Mouse (Mus musculus): Measurements from ENCODE around the gene Cep131.
A peak's percentile ranks its signal among the peaks of the same experiment; 100 is the strongest.

Gene Cep131

GRCm38 (mm10) chr11:120086702-120087152 lies at the start of gene Cep131:
TSS of gene Cep131 (minus strand) at chr11:120086827.
- peak; percentile 98 for DNase-seq (ENCODE audit: inconsistent ontology term)

GRCm38 (mm10) chr11:120136195-120136594 lies 49.6 kb upstream of the Cep131 start:
- DNase-seq (ENCODE audit: inconsistent ontology term), result no peak

GRCm38 (mm10) chr11:120134847-120135530 lies 48.4 kb upstream of the Cep131 start:
- no peak for DNase-seq (ENCODE audit: inconsistent ontology term)

GRCm38 (mm10) chr11:120134148-120134547 lies 47.5 kb upstream of the Cep131 start:
- DNase-seq (ENCODE audit: inconsistent ontology term), result no peak

DNA sequence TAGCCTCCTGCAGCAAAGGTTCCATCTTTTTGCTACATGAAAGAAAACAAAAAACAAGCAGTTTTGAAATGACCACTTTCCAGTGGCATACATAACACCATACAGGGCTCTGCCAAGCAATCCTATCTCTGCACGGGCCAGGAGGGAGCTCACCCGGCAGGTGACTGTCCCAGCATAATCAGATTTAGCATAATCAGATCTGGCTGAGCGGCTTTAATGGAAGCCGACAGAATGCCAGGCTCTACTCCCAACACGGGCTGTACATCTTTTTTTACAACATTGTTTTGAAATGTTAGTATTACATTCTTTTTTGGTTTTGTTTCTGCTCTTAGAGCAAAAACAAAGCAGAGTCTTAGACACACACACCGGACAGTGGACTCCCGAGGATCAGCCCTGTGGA lies 42.7 kb upstream of the Cep131 start:
- DNase-seq (ENCODE audit: inconsistent ontology term), result no peak

DNA sequence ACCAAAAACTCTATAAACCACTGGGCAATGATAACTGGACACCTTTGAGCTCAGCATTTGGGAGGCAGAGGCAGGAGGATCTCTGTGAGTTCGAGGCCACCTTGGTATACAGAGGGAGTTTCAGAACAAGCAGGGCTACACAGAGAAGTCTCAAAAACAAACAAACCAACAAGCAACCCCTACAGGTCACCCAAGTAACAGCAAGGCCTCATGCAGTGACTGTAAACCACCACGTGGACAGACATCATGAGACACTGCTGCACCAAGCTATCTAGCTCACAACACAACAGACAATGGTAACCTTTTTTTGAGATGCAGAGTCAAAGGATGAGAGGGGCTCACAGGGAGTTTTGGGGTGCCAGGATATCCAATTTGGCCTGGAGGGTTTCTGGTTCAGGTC lies 40.2 kb upstream of the Cep131 start:
- DNase-seq (ENCODE audit: inconsistent ontology term), result no peak

- peak; percentile 84 for DNase-seq (ENCODE audit: inconsistent ontology term)
Measured at GRCm38 (mm10) chr11:120122126-120122525, 35.5 kb upstream of the Cep131 start.

- DNase-seq (ENCODE audit: inconsistent ontology term), result peak; percentile 53
Measured at GRCm38 (mm10) chr11:120120642-120121420, 34.2 kb upstream of the Cep131 start.

- DNase-seq (ENCODE audit: inconsistent ontology term), result no peak
Measured at GRCm38 (mm10) chr11:120119936-120120541, 33.4 kb upstream of the Cep131 start.

- no peak for DNase-seq (ENCODE audit: inconsistent ontology term)
Measured at GRCm38 (mm10) chr11:120119108-120119507, 32.5 kb upstream of the Cep131 start.

DNA sequence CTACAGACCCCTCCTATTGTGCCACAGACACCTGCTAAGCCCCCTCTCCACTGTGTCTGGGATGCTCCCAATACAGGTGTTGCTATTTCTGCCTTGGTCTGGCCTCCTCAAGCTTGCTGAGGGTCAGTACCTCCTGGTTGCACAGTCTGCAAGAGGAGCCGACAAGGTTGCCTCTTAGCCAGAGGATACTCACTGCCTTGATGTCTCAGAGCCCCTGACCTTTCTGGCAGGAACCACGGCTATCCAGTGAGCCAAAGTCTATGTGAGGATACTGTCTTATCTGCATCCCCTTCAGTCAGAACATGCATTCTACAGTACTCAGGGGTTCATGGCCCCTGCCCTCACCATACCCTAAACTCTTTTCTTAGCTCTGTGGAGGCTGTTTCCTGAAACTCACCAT lies 31.0 kb upstream of the Cep131 start:
- no peak for DNase-seq (ENCODE audit: inconsistent ontology term)

- DNase-seq (ENCODE audit: inconsistent ontology term), result no peak
Measured at GRCm38 (mm10) chr11:120114488-120115215, 28.0 kb upstream of the Cep131 start.

- DNase-seq (ENCODE audit: inconsistent ontology term), result peak; percentile 79
Measured at GRCm38 (mm10) chr11:120112136-120112535, 25.5 kb upstream of the Cep131 start.

- DNase-seq (ENCODE audit: inconsistent ontology term), result peak; percentile 26
Measured at GRCm38 (mm10) chr11:120111033-120111432, 24.4 kb upstream of the Cep131 start.

- no peak for DNase-seq (ENCODE audit: inconsistent ontology term)
Measured at GRCm38 (mm10) chr11:120110554-120110953, 23.9 kb upstream of the Cep131 start.

GRCm38 (mm10) chr11:120109558-120110210 lies 23.1 kb upstream of the Cep131 start:
- no peak for DNase-seq (ENCODE audit: inconsistent ontology term)

DNA sequence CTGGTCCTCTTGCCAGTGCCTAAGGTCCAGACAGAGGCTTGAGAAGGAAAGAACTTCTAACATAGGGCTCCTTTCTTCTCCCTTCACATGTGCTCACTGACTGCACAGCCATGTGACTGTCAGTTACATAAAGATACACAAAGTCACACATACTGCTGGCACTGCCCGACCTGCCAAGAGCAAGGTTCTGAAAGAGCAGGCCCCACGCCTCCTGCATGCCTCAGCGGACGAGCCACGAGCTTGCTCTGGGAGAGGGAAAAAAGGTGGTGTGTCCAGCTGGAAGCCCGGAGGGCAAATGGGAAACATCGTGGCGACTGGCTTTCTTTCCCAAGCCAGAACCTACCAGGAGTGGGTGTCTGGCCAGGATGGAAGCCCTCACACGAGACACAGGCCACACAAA lies 21.2 kb upstream of the Cep131 start:
- no peak for DNase-seq (ENCODE audit: inconsistent ontology term)

DNA sequence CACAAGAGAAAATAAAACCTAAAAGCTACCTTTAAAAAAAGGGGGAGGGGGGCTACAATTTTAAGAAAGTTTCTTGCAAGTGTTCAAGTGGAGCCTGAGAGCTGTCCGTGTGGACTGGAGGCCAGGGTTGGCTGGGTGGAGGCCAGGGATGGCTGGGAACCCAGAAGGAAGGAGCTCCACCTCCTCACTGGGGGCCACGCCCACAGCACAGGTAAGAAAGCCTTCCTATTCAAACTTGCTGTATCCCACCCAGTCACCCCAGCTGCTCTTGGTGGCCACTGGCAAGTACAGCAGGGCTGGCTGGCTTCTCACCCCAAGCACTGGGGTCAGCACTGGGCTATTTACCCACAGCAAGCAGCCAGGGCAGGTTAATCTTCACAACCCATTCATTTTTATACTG lies 20.4 kb upstream of the Cep131 start:
- DNase-seq (ENCODE audit: inconsistent ontology term), result no peak

DNA sequence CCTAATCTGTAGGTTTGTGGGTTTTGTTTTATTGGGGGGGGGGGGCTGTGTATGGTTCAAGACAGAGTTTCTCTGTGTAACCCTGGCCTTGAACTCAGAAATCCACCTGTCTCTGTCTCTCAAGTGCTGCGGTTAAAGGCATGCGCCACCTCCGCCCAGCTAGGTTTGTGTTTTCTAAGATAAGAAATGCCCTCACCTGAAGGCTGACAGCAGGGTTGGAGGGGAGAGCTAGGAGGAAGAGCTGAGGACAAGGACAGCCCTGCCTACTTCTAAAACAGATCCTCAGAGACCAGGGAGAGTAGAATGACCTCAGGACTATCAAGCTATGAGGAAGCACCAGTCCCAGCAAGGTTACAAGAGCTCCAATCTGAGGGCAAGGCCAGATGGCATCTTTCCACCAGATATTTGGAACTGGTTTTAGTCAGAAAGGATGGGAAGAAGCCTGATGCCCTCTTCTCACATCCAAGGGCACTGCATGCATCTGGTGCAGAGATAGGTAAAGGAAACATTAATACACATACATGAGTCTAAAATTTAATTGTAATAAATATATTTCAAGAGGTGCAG lies 16.9 kb upstream of the Cep131 start:
- DNase-seq (ENCODE audit: inconsistent ontology term), result no peak

- DNase-seq (ENCODE audit: inconsistent ontology term), result peak; percentile 55
Measured at GRCm38 (mm10) chr11:120101036-120101435, 14.4 kb upstream of the Cep131 start.
